Mouse (Mus musculus): Measurements from ENCODE around the gene Apon. TPM values are rescaled to one million over a fixed set of nuclear protein-coding genes. Genes with fewer than 3 reads are reported as not detected.
"Not testable (repeated sequence)": the region's sequence is repeated elsewhere in the genome, so short reads cannot be mapped to it uniquely, and the experiment has no call there.

Apon gene
- polyA plus RNA-seq, 1 experiment from 2014 or later: 0.27 TPM

DNA sequence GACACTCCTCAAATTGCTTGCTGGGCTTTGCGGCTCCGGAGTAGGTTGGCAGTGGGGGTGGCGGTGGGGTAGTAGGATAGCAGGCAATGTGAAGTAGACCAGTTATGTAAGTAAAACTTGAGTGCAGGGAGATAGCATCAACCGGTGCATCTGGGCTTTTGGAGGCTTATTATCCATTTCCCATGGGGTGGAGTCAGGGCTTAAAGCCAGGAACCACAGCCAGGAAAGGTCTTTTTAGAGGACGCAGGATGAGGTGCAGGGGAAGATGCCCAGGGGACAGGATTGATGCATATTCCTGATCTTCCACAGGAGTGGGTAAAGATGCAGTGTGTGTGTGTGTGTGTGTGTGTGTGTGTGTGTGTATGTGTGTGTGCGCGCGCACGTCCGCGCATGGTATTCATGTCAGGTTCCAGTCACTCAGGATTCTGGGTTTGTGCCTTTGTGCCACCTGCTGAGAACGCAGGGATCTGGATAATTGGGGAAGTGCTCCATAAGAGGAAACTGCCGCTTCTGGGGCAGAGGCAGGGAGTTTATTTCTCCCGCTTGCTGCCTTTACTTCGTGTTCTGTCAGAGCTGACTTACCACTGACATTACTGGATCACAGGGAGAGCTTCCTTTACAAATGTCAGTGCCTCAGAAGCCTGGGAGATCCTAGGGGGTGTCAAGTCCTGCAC lies 16.0 kb upstream of the Apon start:
- WGBS: 72% methylated on average over 15 of the region's 15 CpGs

GRCm38 (mm10) chr10:128239140-128239539 lies 14.8 kb upstream of the Apon start:
- Histone ChIP-seq H3K36me3 (ENCODE audit: poor library complexity, severe bottlenecking) (peaks cover 47% of the 10 kb centered on the region), H3K27ac (no peak overlapping the region), H3K9me3 (replicated peaks) (no peaks in the 10 kb centered on the region), H3K27me3 (no peaks in the 10 kb centered on the region), H3K4me2 (no peak overlapping the region), H3K4me3 (no peak overlapping the region), H3K9ac (no peak overlapping the region), H3K4me1 (peaks cover 15% of the 10 kb centered on the region)
- no peak for ATAC-seq
- WGBS: 94% methylated on average over 4 of the region's 4 CpGs

More for the DNA sequence above, 16.0 kb upstream of the Apon start:
- Histone ChIP-seq H3K4me1 (peaks cover 22% of the 10 kb centered on the region), H3K27ac (no peak overlapping the region), H3K4me2 (no peak overlapping the region), H3K9ac (no peak overlapping the region), H3K27me3 (no peaks in the 10 kb centered on the region), H3K36me3 (ENCODE audit: poor library complexity, severe bottlenecking) (peaks cover 35% of the 10 kb centered on the region), H3K4me3 (no peak overlapping the region), H3K9me3 (replicated peaks) (no peaks in the 10 kb centered on the region)
- no peak for ATAC-seq

GRCm38 (mm10) chr10:128240131-128240530 lies 13.8 kb upstream of the Apon start:
- 94% methylated on average over 18 of the region's 18 CpGs for WGBS
- Histone ChIP-seq H3K4me3 (no peak overlapping the region), H3K27ac (no peak overlapping the region), H3K9me3 (replicated peaks) (no peaks in the 10 kb centered on the region), H3K4me1 (peaks cover 9% of the 10 kb centered on the region; the same call in 1 of the 2 replicates), H3K27me3 (no peaks in the 10 kb centered on the region), H3K9ac (no peak overlapping the region), H3K36me3 (ENCODE audit: poor library complexity, severe bottlenecking) (peaks cover 57% of the 10 kb centered on the region), H3K4me2 (no peak overlapping the region)
- ATAC-seq: no peak

DNA sequence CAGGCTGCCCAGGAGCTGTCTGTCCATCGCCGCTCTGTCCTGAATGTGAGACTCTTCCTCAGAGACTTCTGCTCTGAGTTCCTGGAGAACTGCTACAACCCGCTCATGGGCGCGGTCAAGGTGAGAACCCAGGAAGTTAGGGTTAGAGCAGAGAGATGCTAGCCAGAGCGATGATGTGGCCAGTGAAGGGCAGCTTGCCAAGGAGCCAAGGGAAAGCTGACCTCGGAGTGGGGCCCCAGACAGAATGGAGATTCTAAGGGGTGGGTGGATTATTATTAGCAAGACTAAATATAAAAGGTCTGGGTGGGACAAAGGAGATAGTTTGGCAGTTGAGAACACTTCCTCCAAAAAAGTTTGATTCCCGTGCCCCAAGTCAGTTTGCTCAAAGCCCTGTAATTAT lies 10.6 kb upstream of the Apon start:
- Histone ChIP-seq H3K4me3 (no peak overlapping the region), H3K4me1 (peaks cover 2% of the 10 kb centered on the region; the same call in 1 of the 2 replicates), H3K36me3 (ENCODE audit: poor library complexity, severe bottlenecking) (peaks cover 88% of the 10 kb centered on the region), H3K27me3 (no peaks in the 10 kb centered on the region), H3K9me3 (replicated peaks) (no peaks in the 10 kb centered on the region), H3K9ac (no peak overlapping the region), H3K4me2 (no peak overlapping the region), H3K27ac (no peak overlapping the region)
- ATAC-seq: no peak
- WGBS: 95% methylated on average over 8 of the region's 8 CpGs

- Histone ChIP-seq H3K9me3 (replicated peaks) (no peaks in the 10 kb centered on the region), H3K4me2 (no peak overlapping the region), H3K27me3 (no peaks in the 10 kb centered on the region), H3K9ac (no peak overlapping the region), H3K4me1 (no peaks in the 10 kb centered on the region), H3K4me3 (no peak overlapping the region), H3K36me3 (ENCODE audit: poor library complexity, severe bottlenecking) (peaks cover 97% of the 10 kb centered on the region), H3K27ac (no peak overlapping the region)
- ATAC-seq: no peak
- 97% methylated on average over 15 of the region's 15 CpGs for WGBS
Observed at GRCm38 (mm10) chr10:128244121-128244520, 9.8 kb upstream of the Apon start.

DNA sequence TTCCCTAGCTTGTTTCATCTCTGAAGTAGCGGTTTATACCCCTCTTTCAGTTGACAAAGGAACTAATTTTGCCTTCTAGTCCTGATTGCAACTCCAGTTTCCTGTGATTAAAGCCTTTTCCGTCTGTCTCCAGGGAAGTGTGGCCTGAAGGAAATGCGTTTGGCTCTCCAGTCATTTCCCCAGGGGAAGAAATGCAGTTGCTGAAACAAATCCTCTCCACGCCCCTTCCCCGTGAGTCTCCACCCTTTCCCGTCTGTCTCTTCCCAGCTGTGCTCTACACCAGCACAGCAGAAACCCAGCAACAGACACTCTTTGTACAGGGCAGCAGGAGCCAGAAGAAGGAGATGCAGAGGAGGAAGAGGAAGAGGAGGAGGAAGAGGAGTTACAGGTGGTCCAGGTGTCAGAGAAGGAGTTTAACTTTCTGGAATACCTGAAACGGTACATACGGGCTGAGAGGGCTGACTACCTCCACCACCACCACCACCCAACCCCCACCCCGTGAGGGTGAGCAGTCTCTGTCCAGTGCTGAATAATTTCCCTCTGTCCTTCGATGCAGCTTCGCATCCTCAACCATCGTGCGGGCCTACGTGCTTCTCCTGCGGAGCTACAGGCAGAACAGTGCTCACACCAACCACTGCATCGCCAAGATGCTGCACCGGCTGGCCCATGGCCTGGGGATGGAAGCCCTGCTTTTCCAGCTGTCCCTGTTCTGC lies 6.7 kb upstream of the Apon start:
- no peaks in the 10 kb centered on the region for H3K9me3 ChIP-seq (replicated peaks)
- no peak overlapping the region for H3K4me3 ChIP-seq
- WGBS: 91% methylated on average over 17 of the region's 17 CpGs
- H3K4me1 ChIP-seq: no peaks in the 10 kb centered on the region
- H3K36me3 ChIP-seq (ENCODE audit: poor library complexity, severe bottlenecking): peaks cover 100% of the 10 kb centered on the region
- no peak overlapping the region for H3K27ac ChIP-seq
- H3K4me2 ChIP-seq: no peak overlapping the region
- H3K9ac ChIP-seq: no peak overlapping the region
- ATAC-seq: no peak
- no peaks in the 10 kb centered on the region for H3K27me3 ChIP-seq

- Histone ChIP-seq H3K4me1 (no peaks in the 10 kb centered on the region), H3K4me3 (no peak overlapping the region), H3K36me3 (ENCODE audit: poor library complexity, severe bottlenecking) (peaks cover 79% of the 10 kb centered on the region), H3K9me3 (replicated peaks) (no peaks in the 10 kb centered on the region), H3K27ac (no peak overlapping the region), H3K9ac (no peak overlapping the region), H3K4me2 (no peak overlapping the region), H3K27me3 (no peaks in the 10 kb centered on the region)
- WGBS: 96% methylated on average over 13 of the region's 13 CpGs
- ATAC-seq: no peak
Observed at GRCm38 (mm10) chr10:128250565-128250964, 3.3 kb upstream of the Apon start.

GRCm38 (mm10) chr10:128255925-128256324 lies 2.0 kb downstream of the Apon start:
- Histone ChIP-seq H3K9me3 (replicated peaks) (no peaks in the 10 kb centered on the region), H3K4me3 (no peak overlapping the region), H3K9ac (no peak overlapping the region), H3K4me1 (no peaks in the 10 kb centered on the region), H3K27me3 (no peaks in the 10 kb centered on the region), H3K36me3 (ENCODE audit: poor library complexity, severe bottlenecking) (peaks cover 25% of the 10 kb centered on the region), H3K27ac (no peak overlapping the region), H3K4me2 (no peak overlapping the region)
- no peak for ATAC-seq
- 94% methylated on average over 8 of the region's 8 CpGs for WGBS

DNA sequence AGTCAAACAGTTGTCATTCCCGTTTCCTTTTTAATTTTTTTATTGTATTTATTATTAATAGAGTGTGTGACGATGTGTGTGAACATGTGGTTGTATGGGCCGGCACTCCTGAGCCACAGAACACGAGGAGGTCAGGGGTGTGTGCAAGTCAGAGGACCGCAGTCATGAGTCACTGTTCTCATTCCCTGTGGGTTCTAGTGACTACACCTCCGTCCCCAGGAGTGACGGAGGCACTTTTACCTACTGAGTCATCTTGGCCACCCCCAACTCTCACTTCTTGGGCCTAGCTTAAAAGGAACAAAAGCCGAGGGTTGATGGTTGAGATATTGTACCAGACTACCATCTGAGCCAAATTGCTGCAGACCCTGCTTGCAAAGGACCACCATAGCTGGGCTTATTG lies 2.4 kb downstream of the Apon start:
- no peak for ATAC-seq
- no peaks in the 10 kb centered on the region for H3K4me1 ChIP-seq
- H3K4me3 ChIP-seq: no peak overlapping the region
- H3K4me2 ChIP-seq: no peak overlapping the region
- H3K36me3 ChIP-seq (ENCODE audit: poor library complexity, severe bottlenecking): peaks cover 21% of the 10 kb centered on the region
- H3K27me3 ChIP-seq: no peaks in the 10 kb centered on the region
- 90% methylated on average over 8 of the region's 8 CpGs for WGBS
- no peaks in the 10 kb centered on the region for H3K9me3 ChIP-seq (replicated peaks)
- no peak overlapping the region for H3K27ac ChIP-seq
- no peak overlapping the region for H3K9ac ChIP-seq

- no peaks in the 10 kb centered on the region for H3K4me1 ChIP-seq
- 86% methylated on average over 4 of the region's 4 CpGs for WGBS
- no peak overlapping the region for H3K4me3 ChIP-seq
- H3K9me3 ChIP-seq (replicated peaks): no peaks in the 10 kb centered on the region
- no peaks in the 10 kb centered on the region for H3K27me3 ChIP-seq
- H3K27ac ChIP-seq: no peak overlapping the region
- no peak for ATAC-seq
- no peaks in the 10 kb centered on the region for H3K36me3 ChIP-seq (ENCODE audit: poor library complexity, severe bottlenecking)
- no peak overlapping the region for H3K9ac ChIP-seq
- H3K4me2 ChIP-seq: no peak overlapping the region
Observed at GRCm38 (mm10) chr10:128258953-128259352, 5.1 kb downstream of the Apon start.

DNA sequence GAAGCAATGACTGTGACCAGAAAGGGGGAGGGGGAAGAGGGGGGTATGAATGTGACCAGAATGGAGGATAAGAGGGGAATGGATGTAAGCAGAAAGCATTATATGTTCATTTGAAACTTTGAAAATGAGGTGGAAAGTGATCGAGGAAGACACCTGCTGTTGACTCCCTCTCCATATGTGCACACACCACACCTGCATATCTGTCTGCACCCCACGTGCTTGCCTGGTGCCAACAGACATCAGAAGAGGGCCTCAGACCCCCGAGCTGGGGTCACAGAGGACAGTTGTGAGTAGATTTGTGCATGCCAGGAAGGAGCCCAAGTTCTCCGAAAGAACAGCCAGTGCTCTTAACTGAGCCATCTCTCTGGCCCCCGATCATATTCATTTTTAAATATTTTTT lies 6.0 kb downstream of the Apon start:
- Histone ChIP-seq H3K4me1 (no peaks in the 10 kb centered on the region), H3K27me3 (no peaks in the 10 kb centered on the region), H3K4me3 (no peak overlapping the region), H3K4me2 (no peak overlapping the region), H3K27ac (no peak overlapping the region), H3K9ac (no peak overlapping the region), H3K9me3 (replicated peaks) (no peaks in the 10 kb centered on the region), H3K36me3 (ENCODE audit: poor library complexity, severe bottlenecking) (no peaks in the 10 kb centered on the region)
- WGBS: 89% methylated on average over 5 of the region's 5 CpGs
- no peak for ATAC-seq

DNA sequence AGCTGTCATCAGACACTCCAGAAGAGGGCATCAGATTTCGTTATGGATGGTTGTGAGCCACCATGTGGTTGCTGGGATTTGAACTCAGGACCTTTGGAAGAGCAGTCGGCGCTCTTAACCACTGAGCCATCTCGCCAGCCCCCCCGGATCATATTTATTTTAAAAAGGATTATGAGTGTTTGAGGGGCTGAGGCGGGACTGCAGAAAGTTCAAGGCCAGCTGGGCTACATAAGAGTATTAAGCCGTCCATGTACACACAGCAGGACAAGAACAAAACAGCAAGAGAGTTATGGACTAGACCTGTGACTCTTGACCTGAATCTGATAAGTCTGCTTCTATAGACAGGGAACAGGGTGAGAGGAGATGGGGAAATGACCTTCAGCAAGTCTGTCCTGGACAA lies 6.5 kb downstream of the Apon start:
- not testable (repeated sequence) for H3K4me3 ChIP-seq; ATAC-seq; H3K27me3 ChIP-seq; H3K4me1 ChIP-seq; H3K27ac ChIP-seq; H3K9ac ChIP-seq; H3K4me2 ChIP-seq; H3K9me3 ChIP-seq (replicated peaks); H3K36me3 ChIP-seq (ENCODE audit: poor library complexity, severe bottlenecking)
- 89% methylated on average over 7 of the region's 7 CpGs for WGBS

- H3K27me3 ChIP-seq: no peaks in the 10 kb centered on the region
- no peak for ATAC-seq
- H3K4me2 ChIP-seq: no peak overlapping the region
- no peaks in the 10 kb centered on the region for H3K36me3 ChIP-seq (ENCODE audit: poor library complexity, severe bottlenecking)
- no peaks in the 10 kb centered on the region for H3K9me3 ChIP-seq (replicated peaks)
- no peak overlapping the region for H3K9ac ChIP-seq
- H3K4me1 ChIP-seq: no peaks in the 10 kb centered on the region
- WGBS: 83% methylated on average over 22 of the region's 22 CpGs
- H3K4me3 ChIP-seq: no peak overlapping the region
- H3K27ac ChIP-seq: no peak overlapping the region
Observed at GRCm38 (mm10) chr10:128262300-128262699, 8.4 kb downstream of the Apon start.

All from forebrain, embryonic 13.5 days (tissue).